Mouse (Mus musculus) spleen, adult 2 months (tissue): ENCODE data around the gene Pkd1l3.

ENCODE experiments used
- CTCF ChIP-seq: fragments of 200-500 bp; IDR thresholded peaks from 2 replicates; pipeline ENCODE4 v1.5.1; 2011; ENCODE audit warnings: mild to moderate bottlenecking, inconsistent platforms; ENCODE audit not compliant: insufficient read depth, insufficient read length, insufficient replicate concordance; ENCODE audit errors: extremely low read depth
- POLR2A ChIP-seq: fragments of 200-500 bp; IDR thresholded peaks from 2 replicates; pipeline ENCODE4 v1.6.1; 2011; ENCODE audit warnings: low read depth, low read length, inconsistent platforms

GRCm38 (mm10) chr8:109706076-109706873 lies 92.0 kb downstream of the Pkd1l3 start:
- no peak for TF ChIP-seq CTCF
- TF ChIP-seq POLR2A, result no peak
